Mouse (Mus musculus) midbrain, postnatal 0 days (tissue): ENCODE measurements around the gene Ank2. TPM values are rescaled to one million over a fixed set of nuclear protein-coding genes. Genes with fewer than 3 reads are reported as not detected.
A peak's percentile ranks its signal among the peaks of the same experiment; 100 is the strongest.

Experiments used
- ATAC-seq: fragments of 200-750 bp; cut with Nextera tagmentation; 2 replicates; pipeline ENCODE4 v1.8.0; 2017; ENCODE audit warnings: moderate number of reproducible peaks, mild to moderate bottlenecking, moderate TSS enrichment, moderate library complexity; ENCODE audit not compliant: low FRiP score
- DNase-seq: peaks from one replicate; pipeline ENCODE4 v3.0.0-alpha.2; 2015; ENCODE audit warnings: low spot score
- H3K27ac ChIP-seq: fragments of 300-500 bp; sonication (generic); 2 replicates; pipeline ENCODE4 v1.5.1; 2014; ENCODE audit warnings: low read depth, mild to moderate bottlenecking, low read length, mixed read lengths
- H3K27me3 ChIP-seq: fragments of 300-500 bp; sonication (generic); 2 replicates; pipeline ENCODE4 v1.6.1; 2014; ENCODE audit warnings: low read length, control low read depth, mixed read lengths; ENCODE audit not compliant: insufficient read depth
- H3K36me3 ChIP-seq: fragments of 300-500 bp; sonication (generic); 2 replicates; pipeline ENCODE4 v1.6.1; 2014; ENCODE audit warnings: low read length, control low read depth, mixed read lengths; ENCODE audit not compliant: insufficient read depth
- H3K4me1 ChIP-seq: fragments of 300-500 bp; sonication (generic); 2 replicates; pipeline ENCODE4 v1.6.1; 2014; ENCODE audit warnings: mild to moderate bottlenecking, control low read depth, antibody characterized with exemption, low read length, mixed read lengths; ENCODE audit not compliant: insufficient read depth
- H3K4me2 ChIP-seq: fragments of 300-500 bp; sonication (generic); 2 replicates; pipeline ENCODE4 v1.6.1; 2014; ENCODE audit warnings: low read depth, mild to moderate bottlenecking, low read length, mixed read lengths; ENCODE audit not compliant: poor library complexity, severe bottlenecking
- H3K4me3 ChIP-seq: fragments of 300-500 bp; sonication (generic); 2 replicates; pipeline ENCODE4 v1.5.1; 2014; ENCODE audit warnings: low read depth, mild to moderate bottlenecking, low read length, moderate library complexity
- H3K9ac ChIP-seq: fragments of 300-500 bp; sonication (generic); replicated peaks from 2 replicates; pipeline ENCODE4 v1.6.1; 2014; ENCODE audit warnings: mild to moderate bottlenecking, low read length, moderate library complexity, mixed read lengths; ENCODE audit not compliant: poor library complexity, severe bottlenecking
- H3K9me3 ChIP-seq: fragments of 300-500 bp; sonication (generic); 2 replicates; pipeline ENCODE4 v1.6.1; 2016; ENCODE audit warnings: low read length, control low read depth
- CTCF ChIP-seq: IDR thresholded peaks from 2 replicates; pipeline ENCODE4 v1.5.1; 2016; ENCODE audit warnings: antibody characterized with exemption, mild to moderate bottlenecking
- WGBS: fragments of 180-500 bp; shearing (Covaris S2); extraction: QIAGEN DNeasy Blood & Tissue Kit; methylation state at CpG from one replicate; pipeline ENCODE4 v1.1.7; 2014; 5-methylcytosine and 5-hydroxymethylcytosine counted together
- polyA plus RNA-seq: library from polyadenylated mRNA; unstranded; fragments of >200 nt; fragmentation: Nextera tagmentation; extraction: Ambion mirVana; gene quantifications from 2 replicates; pipeline ENCODE4 v1.2.1, GENCODE M21; 2015
- total RNA-seq: library from RNA; depleted of rRNA; stranded (reverse); fragments of >200 nt; gene quantifications from 2 replicates; pipeline ENCODE4 v1.2.3, GENCODE M21; 2014

The Ank2 gene
- total and polyA plus RNA-seq, 2 experiments from 2014 or later: 200 to 623 TPM

DNA sequence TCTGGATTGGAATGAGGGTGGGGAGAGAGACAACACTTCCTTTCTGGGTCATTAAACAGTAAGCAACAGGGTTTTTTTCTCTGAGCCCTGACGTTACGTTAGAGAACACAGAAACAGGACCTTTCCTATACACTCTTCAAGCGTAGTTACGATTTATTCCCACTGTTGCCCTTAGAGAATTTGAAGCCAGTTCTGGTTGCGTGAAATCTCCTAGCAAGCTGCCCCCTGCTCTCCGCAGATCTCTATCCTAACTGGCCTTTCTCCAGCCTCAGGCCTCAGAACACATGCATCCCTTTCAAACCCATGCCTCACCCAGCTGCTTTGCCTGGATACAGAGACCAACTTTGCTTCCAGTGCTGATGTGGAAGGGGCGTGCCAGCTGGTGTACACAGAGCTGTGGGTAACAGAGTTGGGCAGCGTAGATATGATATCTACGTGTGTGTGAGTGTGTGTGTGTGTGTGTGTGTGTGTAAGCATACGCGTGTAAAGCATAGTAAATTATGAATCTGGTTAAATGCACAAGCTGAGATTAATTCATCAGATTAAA lies 38.2 kb downstream of the Ank2 start:
- H3K9me3 ChIP-seq: no peaks in the 10 kb centered on the region
- H3K4me3 ChIP-seq: no peak overlapping the region
- H3K27ac ChIP-seq: no peak overlapping the region
- H3K36me3 ChIP-seq: no peaks in the 10 kb centered on the region
- DNase-seq (no peak), ATAC-seq (no peak)
- no peak overlapping the region for H3K9ac ChIP-seq
- H3K27me3 ChIP-seq: no peaks in the 10 kb centered on the region; the same call in 1 of the 2 replicates
- no peaks in the 10 kb centered on the region for H3K4me1 ChIP-seq
- 58% methylated on average over 11 of the region's 11 CpGs for WGBS
- TF ChIP-seq CTCF: no peak
- H3K4me2 ChIP-seq: no peak overlapping the region

DNA sequence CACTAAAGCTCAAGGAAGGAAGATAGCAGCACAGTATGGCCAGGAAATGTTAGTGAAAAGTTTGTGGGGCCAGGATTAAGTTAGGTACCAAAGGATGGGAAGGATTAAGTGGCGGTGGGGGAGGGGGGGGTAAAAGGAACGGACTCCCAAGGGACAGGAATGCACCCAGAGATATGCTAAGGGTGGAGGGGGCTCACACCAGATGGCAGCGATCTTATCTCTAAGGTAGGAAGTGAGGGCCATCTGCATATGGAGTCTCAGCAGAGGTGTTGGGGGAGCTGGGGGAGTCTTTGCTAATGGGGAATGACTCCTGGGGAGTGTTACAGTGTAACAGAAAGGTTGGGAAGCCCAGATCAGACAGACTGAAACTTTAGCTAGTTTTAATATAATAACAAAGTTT lies 39.3 kb downstream of the Ank2 start:
- H3K4me1 ChIP-seq: no peaks in the 10 kb centered on the region
- H3K36me3 ChIP-seq: no peaks in the 10 kb centered on the region
- no peak overlapping the region for H3K4me3 ChIP-seq
- H3K9ac ChIP-seq: no peak overlapping the region
- H3K27me3 ChIP-seq: no peaks in the 10 kb centered on the region
- H3K27ac ChIP-seq: no peak overlapping the region
- WGBS: 34% methylated on average over 3 of the region's 3 CpGs
- ATAC-seq (no peak), DNase-seq (no peak)
- TF ChIP-seq CTCF: no peak
- no peak overlapping the region for H3K4me2 ChIP-seq
- H3K9me3 ChIP-seq: no peaks in the 10 kb centered on the region

- H3K36me3 ChIP-seq: no peaks in the 10 kb centered on the region
- ATAC-seq (no peak), DNase-seq (no peak)
- no peak overlapping the region for H3K9ac ChIP-seq
- H3K4me1 ChIP-seq: no peaks in the 10 kb centered on the region
- H3K27ac ChIP-seq: no peak overlapping the region
- no peaks in the 10 kb centered on the region for H3K27me3 ChIP-seq
- H3K4me3 ChIP-seq: no peak overlapping the region
- H3K4me2 ChIP-seq: no peak overlapping the region
- TF ChIP-seq CTCF: no peak
- no peaks in the 10 kb centered on the region for H3K9me3 ChIP-seq
- 57% methylated on average over 11 of the region's 11 CpGs for WGBS
These were observed 40.2 kb downstream of the Ank2 start for GRCm38 (mm10) chr3:127458925-127459324.

- Histone ChIP-seq H3K36me3 (no peaks in the 10 kb centered on the region), H3K4me3 (no peak overlapping the region), H3K27me3 (no peaks in the 10 kb centered on the region), H3K9me3 (no peaks in the 10 kb centered on the region), H3K9ac (no peak overlapping the region), H3K4me2 (no peak overlapping the region), H3K4me1 (no peaks in the 10 kb centered on the region), H3K27ac (no peak overlapping the region)
- 51% methylated on average over 6 of the region's 6 CpGs for WGBS
- DNase-seq (no peak), ATAC-seq (no peak)
- TF ChIP-seq CTCF: no peak
These were observed 40.7 kb downstream of the Ank2 start for GRCm38 (mm10) chr3:127458420-127458798.

- H3K27ac ChIP-seq: no peak overlapping the region
- DNase-seq: no peak
- H3K4me1 ChIP-seq: no peaks in the 10 kb centered on the region
- ATAC-seq: no peak
- H3K9me3 ChIP-seq: no peaks in the 10 kb centered on the region
- no peaks in the 10 kb centered on the region for H3K27me3 ChIP-seq
- peak; percentile 18; the same call in 1 of the 2 replicates for TF ChIP-seq CTCF
- no peak overlapping the region for H3K9ac ChIP-seq
- WGBS: 43% methylated on average over 5 of the region's 5 CpGs
- H3K4me3 ChIP-seq: no peak overlapping the region
- no peak overlapping the region for H3K4me2 ChIP-seq
- H3K36me3 ChIP-seq: no peaks in the 10 kb centered on the region
These were observed 41.3 kb downstream of the Ank2 start for GRCm38 (mm10) chr3:127457761-127458419.

GRCm38 (mm10) chr3:127453738-127454137 lies 45.4 kb downstream of the Ank2 start:
- no peaks in the 10 kb centered on the region for H3K9me3 ChIP-seq
- DNase-seq (peak; percentile 30), ATAC-seq (no peak)
- H3K9ac ChIP-seq: no peak overlapping the region
- no peaks in the 10 kb centered on the region for H3K27me3 ChIP-seq
- WGBS: 75% methylated on average over 4 of the region's 4 CpGs
- no peaks in the 10 kb centered on the region for H3K4me1 ChIP-seq
- H3K27ac ChIP-seq: no peak overlapping the region
- TF ChIP-seq CTCF: peak; percentile 60
- no peak overlapping the region for H3K4me3 ChIP-seq
- no peaks in the 10 kb centered on the region for H3K36me3 ChIP-seq
- H3K4me2 ChIP-seq: no peak overlapping the region
